Mouse (Mus musculus): ENCODE results near the gene App.
A peak's percentile ranks its signal among the peaks of the same experiment; 100 is the strongest.

Gene App

DNA sequence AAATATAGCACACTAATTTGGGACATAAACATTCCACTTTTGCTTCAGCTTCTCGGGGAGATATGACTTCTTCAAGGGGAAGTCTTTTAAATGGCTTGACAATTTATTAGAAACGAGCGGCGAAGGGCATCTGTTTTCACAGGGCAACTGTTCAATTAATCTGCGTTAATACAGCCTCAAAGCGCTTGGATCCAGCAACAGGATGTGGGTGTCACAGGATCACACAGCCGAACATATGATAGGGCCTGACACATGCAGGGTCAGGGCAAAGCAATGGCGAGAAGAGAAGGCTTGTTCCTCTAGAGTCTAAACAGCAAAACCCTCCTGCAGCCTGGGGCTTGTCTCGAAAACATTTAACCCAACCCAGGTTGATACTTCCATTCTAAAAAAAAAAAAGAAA is 22.7 kb downstream of the App start:
- no peak for DNase-seq (ENCODE audit: low spot score)

GRCm38 (mm10) chr16:85149509-85149871 is 24.1 kb downstream of the App start:
- no peak for DNase-seq (ENCODE audit: low spot score)

- no peak for DNase-seq (ENCODE audit: low spot score)
These were observed 24.7 kb downstream of the App start for GRCm38 (mm10) chr16:85148615-85149508.

GRCm38 (mm10) chr16:85147440-85147839 is 26.1 kb downstream of the App start:
- DNase-seq (ENCODE audit: low spot score): no peak

DNA sequence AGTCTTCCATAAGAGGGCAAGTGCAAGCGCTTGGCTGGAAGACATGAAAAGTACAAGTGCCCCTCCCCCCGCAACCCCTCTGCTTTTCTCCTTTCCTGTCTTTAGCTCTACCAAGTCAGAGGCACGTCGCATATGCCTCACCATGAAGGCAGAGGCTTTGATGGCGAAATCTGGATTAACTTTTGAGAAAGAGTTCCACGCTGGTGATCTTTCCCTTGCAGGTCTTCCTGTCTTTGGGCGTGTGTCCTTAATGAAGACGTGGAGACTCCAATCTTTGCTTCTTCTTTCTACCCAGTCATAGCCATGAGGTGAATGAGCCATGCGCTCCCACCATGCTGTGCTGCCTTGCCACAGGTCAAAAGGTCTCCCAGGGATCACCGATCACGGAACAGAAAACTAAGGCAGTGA is 27.8 kb downstream of the App start:
- DNase-seq (ENCODE audit: low spot score): no peak

DNA sequence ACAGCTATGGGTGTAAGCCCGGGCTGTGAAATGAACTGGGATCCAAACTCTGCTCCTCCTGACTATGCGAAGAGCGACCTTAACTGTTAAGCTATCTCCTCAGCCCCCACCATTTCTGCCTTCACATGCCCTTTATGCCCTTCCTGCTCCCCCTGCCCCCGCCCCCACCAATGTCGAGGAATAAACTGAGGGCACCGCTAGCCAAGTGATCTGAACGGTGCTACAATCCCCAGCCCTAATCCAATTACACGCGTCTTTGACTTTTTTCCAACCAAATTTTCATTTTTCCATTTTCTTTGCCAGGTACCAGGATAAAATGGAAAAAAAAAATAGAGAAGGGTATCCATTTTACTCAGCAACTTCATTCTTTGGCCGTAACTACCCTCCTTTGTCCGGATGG is 28.2 kb downstream of the App start:
- no peak for DNase-seq (ENCODE audit: low spot score)

DNA sequence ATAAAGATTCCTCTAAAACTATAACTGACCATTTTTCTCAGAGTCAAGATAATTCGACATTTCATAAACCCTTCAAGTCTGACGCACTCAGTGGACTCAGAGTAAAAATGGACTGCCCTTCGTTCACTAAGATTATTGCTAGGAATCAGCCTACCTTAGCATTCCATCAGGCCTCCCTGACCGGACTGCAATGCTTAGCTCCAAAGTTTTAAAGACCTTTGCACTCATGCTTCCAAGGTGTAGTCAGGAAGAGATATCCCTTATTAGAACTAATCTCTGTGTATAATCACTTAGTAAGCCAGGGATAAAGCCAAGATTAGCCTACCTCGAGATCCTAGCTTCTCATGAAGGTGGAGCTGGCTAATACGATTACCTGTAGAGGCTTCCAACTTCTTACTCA is 29.2 kb downstream of the App start:
- no peak for DNase-seq (ENCODE audit: low spot score)

DNA sequence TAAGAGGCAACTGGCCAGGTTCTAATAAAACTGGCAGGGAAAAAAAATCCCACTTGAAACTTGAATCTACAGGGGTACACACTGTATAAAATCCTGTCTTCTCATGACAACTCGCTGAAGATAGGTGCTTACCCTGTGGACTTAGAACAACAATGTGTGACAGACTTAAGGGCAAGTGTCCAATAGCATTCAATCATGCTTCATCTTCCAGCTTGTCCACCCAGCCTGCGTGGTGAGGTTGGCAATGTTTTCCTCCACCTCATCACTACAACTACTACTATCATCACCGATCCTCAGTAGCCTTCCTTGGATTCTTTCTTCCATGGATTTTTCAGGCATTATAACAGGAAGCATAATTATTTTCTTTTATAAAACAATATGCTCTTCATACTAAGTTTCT is 29.7 kb downstream of the App start:
- no peak for DNase-seq (ENCODE audit: low spot score)

DNA sequence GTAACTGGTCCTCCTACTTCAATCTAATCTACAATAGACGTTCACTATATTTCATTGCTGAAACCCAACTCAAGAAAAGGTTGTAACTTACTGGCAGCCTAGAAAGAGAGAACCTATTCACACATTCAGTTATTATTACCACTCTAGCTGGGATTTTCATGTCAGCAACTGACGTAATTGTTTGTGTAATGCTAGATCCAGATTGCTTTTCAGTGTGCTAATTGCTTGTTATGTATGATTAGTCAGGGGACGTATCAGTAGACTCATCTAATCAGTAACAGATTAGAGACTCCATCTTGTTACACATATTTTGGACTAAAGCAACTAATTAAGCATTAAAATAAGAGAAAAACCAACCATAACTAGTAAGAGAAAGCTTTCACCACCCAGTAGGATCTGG is 30.4 kb downstream of the App start:
- no peak for DNase-seq (ENCODE audit: low spot score)

DNA sequence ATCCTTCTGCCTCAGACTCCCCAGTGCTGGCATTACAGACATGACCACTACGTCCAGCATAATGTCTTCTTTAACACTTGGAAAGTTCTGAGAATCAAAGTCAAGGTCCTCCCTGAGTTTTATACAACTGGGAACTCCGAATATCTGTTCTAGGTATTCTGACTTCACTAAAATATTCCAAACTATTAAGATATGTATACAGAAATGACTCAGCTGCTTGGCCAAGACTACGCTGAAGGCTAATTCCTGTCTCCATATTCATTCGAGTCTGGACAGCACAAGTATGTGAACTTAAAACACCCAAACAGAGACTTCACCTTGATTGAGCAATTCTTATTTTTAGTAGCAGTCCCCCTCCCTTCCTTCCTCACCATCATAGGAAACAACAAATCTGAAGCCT is 32.2 kb downstream of the App start:
- DNase-seq (ENCODE audit: low spot score): no peak

DNA sequence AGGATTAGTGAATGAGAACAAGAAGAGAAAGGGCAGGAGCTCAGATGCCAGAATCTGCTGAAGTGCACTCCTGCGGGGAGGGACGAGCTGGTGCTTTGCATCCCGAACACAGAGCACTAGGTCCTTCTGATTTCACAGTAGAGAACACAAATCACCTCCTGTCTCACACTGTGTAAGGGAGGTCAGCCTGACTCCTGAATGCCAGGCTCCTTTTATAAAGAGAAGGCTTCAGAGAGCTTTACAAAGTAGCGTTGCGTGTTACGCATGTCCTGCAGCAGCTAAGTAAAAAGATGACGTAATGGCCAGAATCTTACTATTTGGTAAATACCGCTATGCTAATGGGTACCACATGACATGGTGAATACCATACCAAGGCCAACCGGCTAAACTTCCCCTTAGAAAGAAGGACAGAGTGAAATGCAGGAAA is 34.4 kb downstream of the App start:
- no peak for DNase-seq (ENCODE audit: low spot score)

DNA sequence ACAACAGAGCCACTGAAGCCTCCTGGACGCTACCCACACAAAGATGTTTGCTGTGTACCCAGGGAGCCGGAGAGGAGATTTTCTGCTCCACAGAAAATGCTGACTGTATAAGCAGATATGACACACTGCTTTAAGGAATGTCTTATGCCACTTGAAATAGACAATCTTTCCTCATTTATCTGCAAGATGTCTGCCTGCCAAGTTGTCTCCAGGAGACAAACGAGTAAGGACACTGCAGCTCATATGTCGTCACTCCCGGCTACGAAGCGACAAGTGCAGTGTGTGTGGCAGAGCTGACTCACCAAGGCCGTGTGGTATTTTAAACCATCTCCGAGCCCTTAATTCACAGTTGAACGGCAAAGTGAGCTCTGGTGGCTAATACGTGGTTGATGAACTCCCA is 36.2 kb downstream of the App start:
- peak; percentile 62 for DNase-seq (ENCODE audit: low spot score)

GRCm38 (mm10) chr16:85136046-85136445 is 37.5 kb downstream of the App start:
- DNase-seq (ENCODE audit: low spot score): no peak

GRCm38 (mm10) chr16:85133468-85133881 is 40.1 kb downstream of the App start:
- DNase-seq (ENCODE audit: low spot score): no peak

GRCm38 (mm10) chr16:85133057-85133456 is 40.5 kb downstream of the App start:
- DNase-seq (ENCODE audit: low spot score): no peak

GRCm38 (mm10) chr16:85132182-85132581 is 41.4 kb downstream of the App start:
- DNase-seq (ENCODE audit: low spot score): no peak

GRCm38 (mm10) chr16:85130861-85131556 is 42.6 kb downstream of the App start:
- DNase-seq (ENCODE audit: low spot score): no peak

DNA sequence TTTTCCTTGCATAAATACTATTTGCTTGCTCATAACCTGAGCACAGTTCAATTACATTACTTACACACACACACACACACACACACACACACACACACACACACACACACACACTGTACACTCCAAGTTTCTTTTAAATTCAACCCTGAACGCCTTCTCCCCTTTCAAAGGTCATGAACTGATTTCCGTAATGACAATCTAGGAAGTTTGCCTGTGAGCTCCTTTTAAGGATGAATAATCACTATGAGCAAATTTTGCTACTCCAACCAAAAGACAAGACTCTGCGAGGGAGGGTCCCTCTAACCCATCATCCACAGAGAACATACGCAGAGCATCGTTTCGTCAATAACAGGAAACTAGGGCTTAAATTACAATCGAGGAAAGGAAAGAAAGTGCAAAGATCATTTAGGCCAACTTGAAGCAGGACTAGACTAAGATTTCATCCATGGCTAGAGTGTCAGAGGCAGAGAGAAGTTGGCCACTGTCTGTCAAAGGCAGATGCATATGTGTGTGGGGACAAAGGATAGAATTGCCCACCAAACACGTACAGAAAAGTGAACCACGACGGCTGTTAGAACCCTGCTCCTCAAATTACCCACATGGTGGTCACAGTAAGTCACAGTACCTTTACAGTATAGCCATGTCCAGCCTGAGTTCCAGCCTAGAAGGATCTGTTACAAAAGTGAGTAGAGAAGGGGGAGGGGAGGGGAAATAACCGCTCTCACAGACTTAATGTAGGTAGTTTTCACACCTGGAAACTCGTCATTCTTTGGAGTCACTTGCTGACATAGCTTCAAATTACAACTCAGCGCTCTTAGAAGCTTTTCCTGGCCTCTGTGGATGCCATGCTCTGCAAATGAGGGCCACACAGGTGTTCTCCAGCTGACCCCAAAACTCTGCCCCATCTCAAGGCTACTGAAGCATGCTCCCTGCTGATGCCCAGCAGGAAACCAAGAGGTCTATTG is 44.6 kb downstream of the App start:
- no peak for DNase-seq (ENCODE audit: low spot score)

GRCm38 (mm10) chr16:85128347-85128664 is 45.3 kb downstream of the App start:
- no peak for DNase-seq (ENCODE audit: low spot score)

- no peak for DNase-seq (ENCODE audit: low spot score)
These were observed 45.8 kb downstream of the App start for GRCm38 (mm10) chr16:85127661-85128346.

DNA sequence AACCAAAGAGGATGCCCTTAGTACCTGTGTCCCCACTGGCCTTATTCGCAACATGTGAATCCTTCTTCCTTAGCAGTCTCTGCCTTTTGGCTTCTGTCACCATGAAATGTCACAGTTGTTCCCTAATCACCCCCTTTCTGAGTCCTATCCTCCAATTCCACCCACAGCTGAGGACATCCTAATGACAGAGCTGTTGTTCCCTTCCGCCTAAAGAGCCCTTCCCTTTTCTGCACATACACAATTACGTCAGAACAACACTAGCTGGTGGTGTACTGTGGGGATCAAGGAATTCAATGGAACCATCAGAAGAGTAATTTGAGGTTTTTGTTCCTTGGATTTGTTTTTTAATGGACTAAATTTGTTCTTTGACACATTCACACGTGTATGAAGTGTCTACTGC is 48.9 kb downstream of the App start:
- no peak for DNase-seq (ENCODE audit: low spot score)

DNA sequence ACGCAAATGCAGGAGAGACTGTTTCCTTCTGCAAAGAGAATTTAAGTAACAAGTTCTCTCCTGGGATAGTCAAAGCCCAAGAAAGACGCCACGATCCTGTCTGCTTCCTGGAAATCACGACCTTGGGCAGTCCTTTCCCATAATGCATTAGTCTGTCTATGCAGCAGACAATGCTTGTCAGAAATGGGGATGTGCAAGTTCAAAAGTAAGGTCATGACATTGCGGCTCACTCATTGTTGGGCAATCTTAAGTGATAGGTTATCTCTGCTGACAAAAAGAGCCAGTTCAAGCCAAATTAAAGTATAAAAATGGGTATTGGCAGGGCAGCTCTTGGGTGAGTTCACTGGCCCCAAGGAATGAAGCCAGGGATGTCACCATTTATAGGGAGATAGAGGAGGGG is 51.6 kb downstream of the App start:
- DNase-seq (ENCODE audit: low spot score): no peak

Measured in left cerebral cortex, adult 11 months (tissue).